Mouse (Mus musculus) brain, embryonic 14.5 days (tissue): ENCODE data around the gene Cggbp1.

Experiments used
- CTCF ChIP-seq: fragments of 200-500 bp; IDR thresholded peaks from 2 replicates; pipeline ENCODE4 v1.5.1; 2012; ENCODE audit warnings: inconsistent platforms, mild to moderate bottlenecking, moderate library complexity, borderline replicate concordance; ENCODE audit not compliant: insufficient read depth, insufficient read length; ENCODE audit errors: extremely low read depth
- POLR2A ChIP-seq: fragments of 200-500 bp; IDR thresholded peaks from 2 replicates; pipeline ENCODE4 v1.6.1; 2012; ENCODE audit warnings: mild to moderate bottlenecking, inconsistent platforms, borderline replicate concordance; ENCODE audit not compliant: poor library complexity, insufficient read depth, insufficient read length, severe bottlenecking; ENCODE audit errors: extremely low read depth

- no peak for TF ChIP-seq CTCF
- no peak for TF ChIP-seq POLR2A
Observed at GRCm38 (mm10) chr16:64875384-64875783, 23.6 kb downstream of the Cggbp1 start.
